Mouse (Mus musculus) E14TG2a.4 (cell line): ENCODE measurements around the gene Anks1b.

Experiments used
- CTCF ChIP-seq: conservative IDR thresholded peaks from 2 replicates; pipeline ENCODE4 v1.5.1; 2014; ENCODE audit warnings: low read length
- POU5F1 ChIP-seq: IDR thresholded peaks from 2 replicates; pipeline ENCODE4 v1.6.1; 2014; ENCODE audit warnings: low read length, borderline replicate concordance

DNA sequence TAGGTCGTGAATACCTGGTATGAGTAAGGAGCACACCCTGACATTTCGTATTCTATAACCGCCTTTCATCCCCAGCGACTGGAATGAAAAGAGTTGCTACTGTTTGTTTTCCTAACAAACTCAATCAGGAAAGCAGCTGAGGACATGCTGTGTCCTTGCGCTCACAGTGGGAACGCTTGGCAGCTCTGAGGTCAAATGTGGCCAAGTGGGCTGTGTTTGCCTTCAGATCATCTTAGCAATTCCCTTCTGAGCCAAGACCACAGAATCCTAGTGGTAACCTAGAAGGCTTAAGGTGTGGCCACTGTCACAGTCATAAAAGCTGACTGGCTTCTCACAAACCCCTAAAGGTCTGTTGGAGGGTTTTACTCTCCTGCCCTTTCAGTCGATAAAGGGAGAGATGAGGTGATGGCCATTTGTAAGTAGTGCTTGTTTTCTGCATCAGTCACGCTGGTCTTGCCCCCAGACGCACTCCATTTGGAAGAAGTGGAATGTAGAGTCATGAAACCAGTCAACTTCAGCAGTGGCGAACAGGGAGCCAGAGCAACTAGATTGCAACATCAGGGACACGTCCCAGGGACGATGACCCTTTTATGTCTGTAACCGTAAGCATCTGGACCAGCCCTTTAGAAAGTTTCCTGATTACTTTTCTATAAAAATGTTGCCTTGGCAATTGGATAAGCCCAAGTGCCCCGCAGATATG, 1068.8 kb downstream of the Anks1b start:
- no peak for TF ChIP-seq CTCF
- TF ChIP-seq POU5F1 = no peak
